Mouse (Mus musculus) ovary, postnatal 10 days (tissue): ENCODE results near the gene Klra5.
"Not testable (repeated sequence)": the region's sequence is repeated elsewhere in the genome, so short reads cannot be mapped to it uniquely, and the experiment has no call there.

ENCODE experiments used
- DNase-seq: peaks from one replicate; pipeline ENCODE4 v3.0.0; 2022; ENCODE audit warnings: low spot score

The Klra5 gene

GRCm38 (mm10) chr6:129917476-129917946, at the start of gene Klra5:
TSS of gene Klra5 (minus strand) at chr6:129917650.
- DNase-seq: not testable (repeated sequence)

GRCm38 (mm10) chr6:129916996-129917395, 454 bp downstream of the Klra5 start:
- DNase-seq: no peak

GRCm38 (mm10) chr6:129882525-129882924, 34.9 kb downstream of the Klra5 start:
- no peak for DNase-seq

GRCm38 (mm10) chr6:129876549-129876948, 40.9 kb downstream of the Klra5 start, which contains the start of gene Klra17:
TSS of gene Klra17 (minus strand) at chr6:129876672.
- no peak for DNase-seq

- not testable (repeated sequence) for DNase-seq
These were observed 55.1 kb downstream of the Klra5 start, which contains the start of gene Gm17631 for GRCm38 (mm10) chr6:129862349-129862748. TSS of gene Gm17631 (plus strand) at chr6:129862649.
